Mouse (Mus musculus): ENCODE measurements at regions not wholly inside any gene's neighbourhood (a gene's known extent, or its start where the extent isn't known, plus 50 kb on each side); places are given as distances from the start of the nearest gene placed in this dataset.

GRCm38 (mm10) chr2:51234427-51234826 is 85.5 kb upstream of the Rnd3 start:
- DNase-seq, result no peak

GRCm38 (mm10) chr2:51222851-51223250 is 73.9 kb upstream of the Rnd3 start:
- DNase-seq, result no peak

- DNase-seq, result no peak
Observed at GRCm38 (mm10) chr2:51219714-51220113, 70.8 kb upstream of the Rnd3 start.

- no peak for DNase-seq
Observed at GRCm38 (mm10) chr2:51207150-51208022, 58.5 kb upstream of the Rnd3 start.

- no peak for DNase-seq
Observed at GRCm38 (mm10) chr2:51206332-51206731, 57.4 kb upstream of the Rnd3 start.

All from adrenal gland, adult 8-10 months (tissue).